Mouse (Mus musculus) neural tube, embryonic 15.5 days (tissue): ENCODE measurements around the gene Folr2. TPM values are rescaled to one million over a fixed set of nuclear protein-coding genes. Genes with fewer than 3 reads are reported as not detected.

Source experiments
- ATAC-seq: fragments of 200-750 bp; cut with Nextera tagmentation; 2 replicates; pipeline ENCODE4 v1.8.0; 2017; ENCODE audit warnings: mild to moderate bottlenecking, moderate TSS enrichment, moderate library complexity; ENCODE audit not compliant: low FRiP score
- H3K27ac ChIP-seq: fragments of 300-500 bp; sonication (generic); replicated peaks from 2 replicates; pipeline ENCODE4 v1.5.1; 2015; ENCODE audit warnings: mild to moderate bottlenecking, inconsistent platforms
- H3K27me3 ChIP-seq: fragments of 300-500 bp; sonication (generic); replicated peaks from 2 replicates; pipeline ENCODE4 v1.6.1; 2015; ENCODE audit warnings: inconsistent platforms
- H3K36me3 ChIP-seq: fragments of 300-500 bp; sonication (generic); 2 replicates; pipeline ENCODE4 v1.6.1; 2015; ENCODE audit warnings: inconsistent platforms
- H3K4me1 ChIP-seq: fragments of 300-500 bp; sonication (generic); 2 replicates; pipeline ENCODE4 v1.6.1; 2015; ENCODE audit warnings: inconsistent platforms
- H3K4me2 ChIP-seq: fragments of 300-500 bp; sonication (generic); 2 replicates; pipeline ENCODE4 v1.6.1; 2015; ENCODE audit warnings: inconsistent platforms, mild to moderate bottlenecking, moderate library complexity
- H3K4me3 ChIP-seq: fragments of 300-500 bp; sonication (generic); replicated peaks from 2 replicates; pipeline ENCODE4 v1.5.1; 2015; ENCODE audit warnings: mild to moderate bottlenecking, inconsistent platforms
- H3K9ac ChIP-seq: fragments of 300-500 bp; sonication (generic); replicated peaks from 2 replicates; pipeline ENCODE4 v1.6.1; 2015; ENCODE audit warnings: mild to moderate bottlenecking, inconsistent platforms
- H3K9me3 ChIP-seq: fragments of 300-500 bp; sonication (generic); replicated peaks from 2 replicates; pipeline ENCODE4 v1.6.1; 2016; ENCODE audit warnings: inconsistent platforms
- WGBS: fragments of 180-500 bp; shearing (Covaris S2); methylation state at CpG from one replicate; pipeline ENCODE4 v1.1.7; 2015; ENCODE audit warnings: mixed read lengths; 5-methylcytosine and 5-hydroxymethylcytosine counted together
- polyA plus RNA-seq: library from polyadenylated mRNA; unstranded; fragments of >200 nt; fragmentation: Nextera tagmentation; extraction: Ambion mirVana; gene quantifications from 2 replicates; pipeline ENCODE4 v1.2.1, GENCODE M21; 2015

The Folr2 gene
- polyA plus RNA-seq, 1 experiment from 2014 or later = 2.1 TPM

DNA sequence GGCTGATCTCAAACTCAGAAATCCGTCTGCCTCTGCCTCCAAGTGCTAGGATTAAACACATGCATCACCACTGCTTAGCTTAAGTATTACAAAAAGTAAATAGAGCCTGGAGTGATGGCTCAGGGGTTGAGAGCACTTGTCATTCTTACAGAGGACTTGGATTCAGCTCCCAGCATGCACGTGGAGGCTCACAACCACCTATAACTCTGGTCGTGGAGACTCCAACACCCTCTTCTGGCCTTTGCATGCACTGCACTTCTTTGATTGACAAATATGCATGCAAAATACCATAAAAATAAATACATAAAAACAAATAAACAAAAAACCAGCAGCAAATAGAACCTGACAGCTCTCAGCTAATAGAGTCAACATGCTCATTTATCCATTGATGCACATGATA is 5.3 kb upstream of the Folr2 start:
- no peak overlapping the region for H3K27ac ChIP-seq
- no peak overlapping the region for H3K4me3 ChIP-seq
- H3K9ac ChIP-seq = no peak overlapping the region
- no peaks in the 10 kb centered on the region for H3K27me3 ChIP-seq
- no peaks in the 10 kb centered on the region for H3K9me3 ChIP-seq
- no peak overlapping the region for H3K4me2 ChIP-seq
- H3K36me3 ChIP-seq = no peaks in the 10 kb centered on the region
- no peaks in the 10 kb centered on the region for H3K4me1 ChIP-seq
- ATAC-seq = no peak
- 71% methylated on average over 3 of the region's 3 CpGs for WGBS

DNA sequence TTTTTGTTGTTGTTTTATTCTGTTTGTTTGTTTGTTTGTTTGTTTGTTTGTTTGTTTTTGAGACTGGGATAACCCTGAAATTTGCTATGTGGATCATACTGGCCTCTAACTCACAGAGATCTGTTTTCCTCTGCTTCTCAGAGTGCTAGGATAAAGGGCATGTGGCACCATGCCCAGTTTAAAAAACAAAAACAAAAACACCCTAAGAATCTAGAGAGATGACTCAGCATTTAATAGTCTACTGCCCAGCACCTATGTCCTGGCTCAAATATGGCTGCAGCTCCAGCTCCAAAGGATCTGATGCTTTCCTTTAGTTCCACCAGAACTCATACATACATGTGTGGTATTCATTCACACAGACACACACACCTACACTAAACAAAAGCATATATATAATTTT is 4.0 kb upstream of the Folr2 start:
- Histone ChIP-seq H3K36me3 (no peaks in the 10 kb centered on the region), H3K27me3 (no peaks in the 10 kb centered on the region), H3K9ac (no peak overlapping the region), H3K9me3 (no peaks in the 10 kb centered on the region), H3K27ac (no peak overlapping the region), H3K4me1 (no peaks in the 10 kb centered on the region), H3K4me2 (no peak overlapping the region), H3K4me3 (no peak overlapping the region)
- ATAC-seq = no peak

DNA sequence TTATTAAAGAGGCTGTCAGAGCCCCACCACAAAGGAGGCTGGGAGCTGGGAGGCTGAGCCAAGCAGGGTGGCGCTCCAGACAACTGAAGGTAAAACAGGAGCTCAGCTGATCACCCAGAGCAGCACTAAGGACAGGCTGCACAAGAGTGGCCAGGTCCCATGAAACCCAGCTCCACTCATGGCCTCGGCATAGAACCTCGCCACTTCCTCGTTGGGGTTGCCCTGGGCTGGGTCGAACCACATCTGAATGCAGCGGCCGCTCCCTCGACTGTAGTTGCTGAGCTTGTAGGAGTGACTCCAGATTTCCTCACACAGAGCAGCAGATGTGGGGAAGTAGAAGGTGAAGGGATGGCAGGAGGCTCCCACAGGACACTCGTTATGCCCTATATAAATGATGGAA is 1.4 kb upstream of the Folr2 start:
- no peaks in the 10 kb centered on the region for H3K9me3 ChIP-seq
- H3K27me3 ChIP-seq = no peaks in the 10 kb centered on the region
- WGBS = 85% methylated on average over 9 of the region's 9 CpGs
- no peaks in the 10 kb centered on the region for H3K36me3 ChIP-seq
- no peaks in the 10 kb centered on the region for H3K4me1 ChIP-seq
- no peak overlapping the region for H3K4me3 ChIP-seq
- H3K4me2 ChIP-seq = no peak overlapping the region
- H3K27ac ChIP-seq = no peak overlapping the region
- no peak overlapping the region for H3K9ac ChIP-seq
- ATAC-seq = no peak

DNA sequence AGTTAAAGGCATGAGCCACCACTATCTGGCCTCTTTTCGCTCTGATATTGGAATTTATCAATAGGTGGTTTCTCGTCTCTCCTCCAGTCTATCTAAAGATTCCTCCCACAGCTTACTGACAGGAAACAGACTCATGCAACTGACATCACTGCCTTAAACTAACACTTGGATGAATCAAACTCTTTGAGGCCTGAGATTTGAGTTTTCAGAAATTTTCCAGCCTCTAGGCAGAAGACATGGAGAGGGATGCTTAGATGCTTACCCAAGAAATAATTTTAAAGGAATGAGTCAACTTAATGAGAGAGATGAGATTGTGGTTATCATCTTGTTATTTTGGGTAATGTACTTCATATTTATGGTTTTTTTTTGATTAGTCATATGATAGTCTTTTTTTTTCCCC is 3.2 kb downstream of the Folr2 start:
- no peaks in the 10 kb centered on the region for H3K9me3 ChIP-seq
- no peak overlapping the region for H3K9ac ChIP-seq
- H3K4me3 ChIP-seq = no peak overlapping the region
- H3K4me2 ChIP-seq = no peak overlapping the region
- no peaks in the 10 kb centered on the region for H3K36me3 ChIP-seq
- no peak for ATAC-seq
- no peaks in the 10 kb centered on the region for H3K4me1 ChIP-seq
- H3K27ac ChIP-seq = no peak overlapping the region
- no peaks in the 10 kb centered on the region for H3K27me3 ChIP-seq
- 89% methylated on average over 2 of the region's 2 CpGs for WGBS

DNA sequence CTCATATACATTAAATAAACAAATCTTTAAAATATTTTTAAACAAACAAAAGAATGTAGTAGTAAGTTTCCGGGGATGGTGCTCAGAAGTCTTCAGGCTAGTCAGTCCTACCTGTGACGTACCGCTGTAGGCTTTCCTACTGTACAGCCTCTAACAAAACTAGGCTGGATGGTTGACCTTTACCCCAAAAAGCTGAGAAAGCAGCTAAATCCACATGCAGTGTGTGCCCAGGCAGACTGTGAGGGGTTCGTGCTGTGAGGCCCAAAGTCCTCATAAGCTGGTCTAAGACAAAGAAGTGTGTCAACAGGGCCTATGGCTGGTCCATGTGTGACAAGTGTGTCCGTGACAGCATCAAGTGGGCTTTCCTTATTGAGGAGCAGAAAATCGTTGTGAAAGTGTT is 4.1 kb downstream of the Folr2 start:
- no peak overlapping the region for H3K4me2 ChIP-seq
- H3K9me3 ChIP-seq = no peaks in the 10 kb centered on the region
- ATAC-seq = no peak
- H3K27me3 ChIP-seq = no peaks in the 10 kb centered on the region
- 88% methylated on average over 6 of the region's 6 CpGs for WGBS
- H3K4me1 ChIP-seq = no peaks in the 10 kb centered on the region
- no peak overlapping the region for H3K27ac ChIP-seq
- H3K36me3 ChIP-seq = no peaks in the 10 kb centered on the region
- no peak overlapping the region for H3K9ac ChIP-seq
- no peak overlapping the region for H3K4me3 ChIP-seq

DNA sequence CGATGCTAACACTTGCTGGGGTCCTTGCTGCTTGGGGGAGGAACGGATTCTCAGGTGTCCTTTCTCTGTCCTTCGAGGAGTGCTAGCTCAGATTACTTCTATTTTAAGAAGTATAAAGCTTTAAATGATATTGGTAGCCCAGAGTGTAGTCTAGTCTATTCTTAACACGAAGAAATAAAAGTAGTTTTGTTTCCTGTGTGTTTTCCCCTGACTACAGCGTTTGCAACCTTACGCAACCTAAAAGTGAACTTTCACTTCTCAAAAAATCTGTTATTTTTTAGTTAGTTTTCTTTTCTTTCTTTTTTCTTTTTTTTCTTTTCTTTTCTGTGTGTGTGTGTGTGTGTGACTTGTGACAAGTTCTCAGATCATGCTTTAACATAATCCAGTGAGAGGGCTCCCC is 5.3 kb downstream of the Folr2 start:
- H3K27me3 ChIP-seq = no peaks in the 10 kb centered on the region
- no peak overlapping the region for H3K9ac ChIP-seq
- no peak for ATAC-seq
- no peak overlapping the region for H3K4me3 ChIP-seq
- WGBS = 86% methylated on average over 6 of the region's 6 CpGs
- no peaks in the 10 kb centered on the region for H3K9me3 ChIP-seq
- H3K27ac ChIP-seq = no peak overlapping the region
- no peaks in the 10 kb centered on the region for H3K36me3 ChIP-seq
- H3K4me1 ChIP-seq = no peaks in the 10 kb centered on the region
- no peak overlapping the region for H3K4me2 ChIP-seq

DNA sequence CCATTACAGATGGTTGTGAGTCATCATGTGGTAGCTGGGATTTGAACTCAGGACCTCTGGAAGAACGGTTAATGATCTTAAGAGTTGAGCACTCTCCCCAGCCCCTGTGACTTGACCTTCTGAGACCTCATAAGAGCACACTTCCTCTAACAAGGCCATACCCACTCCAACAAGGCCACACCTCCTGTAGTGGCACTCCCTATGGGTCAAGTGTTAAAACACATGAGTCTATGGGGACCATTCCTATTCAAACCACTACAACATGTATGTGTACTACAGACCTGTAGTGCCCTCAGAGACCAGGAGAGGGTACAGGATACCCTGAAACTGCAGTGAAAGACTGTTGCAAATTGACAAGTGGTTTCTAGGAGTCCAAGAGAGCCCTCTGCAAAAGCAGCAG is 9.1 kb downstream of the Folr2 start:
- ATAC-seq = no peak
- no peak overlapping the region for H3K4me3 ChIP-seq
- H3K36me3 ChIP-seq = no peaks in the 10 kb centered on the region
- no peak overlapping the region for H3K27ac ChIP-seq
- H3K9ac ChIP-seq = no peak overlapping the region
- no peak overlapping the region for H3K4me2 ChIP-seq
- no peaks in the 10 kb centered on the region for H3K4me1 ChIP-seq
- H3K27me3 ChIP-seq = no peaks in the 10 kb centered on the region
- H3K9me3 ChIP-seq = no peaks in the 10 kb centered on the region
- WGBS = 97% methylated on average over 1 of the region's 1 CpGs

DNA sequence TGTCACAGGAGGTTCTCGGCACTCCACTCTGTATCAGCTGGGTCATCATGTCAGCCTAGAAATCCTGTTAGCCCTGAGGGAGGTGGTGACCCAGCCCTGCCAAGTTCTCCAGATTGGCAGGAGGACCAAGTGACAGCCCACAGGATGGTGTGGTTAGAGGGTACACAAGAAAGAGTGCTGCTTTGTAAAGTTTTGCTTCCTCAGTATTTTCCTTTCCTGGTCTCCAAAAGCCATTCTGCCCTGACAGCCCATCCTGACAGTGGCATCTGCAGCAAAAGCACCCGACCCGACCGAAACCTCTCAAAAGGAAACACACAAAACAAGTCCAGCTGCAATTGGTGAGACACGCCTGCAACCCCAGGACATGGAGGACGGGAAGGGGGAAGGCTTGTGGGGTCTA is 12.8 kb downstream of the Folr2 start:
- no peak overlapping the region for H3K9ac ChIP-seq
- H3K9me3 ChIP-seq = no peaks in the 10 kb centered on the region
- WGBS = 78% methylated on average over 6 of the region's 6 CpGs
- no peak for ATAC-seq
- no peaks in the 10 kb centered on the region for H3K27me3 ChIP-seq
- H3K4me1 ChIP-seq = no peaks in the 10 kb centered on the region
- no peak overlapping the region for H3K4me2 ChIP-seq
- H3K27ac ChIP-seq = no peak overlapping the region
- no peaks in the 10 kb centered on the region for H3K36me3 ChIP-seq
- H3K4me3 ChIP-seq = no peak overlapping the region

DNA sequence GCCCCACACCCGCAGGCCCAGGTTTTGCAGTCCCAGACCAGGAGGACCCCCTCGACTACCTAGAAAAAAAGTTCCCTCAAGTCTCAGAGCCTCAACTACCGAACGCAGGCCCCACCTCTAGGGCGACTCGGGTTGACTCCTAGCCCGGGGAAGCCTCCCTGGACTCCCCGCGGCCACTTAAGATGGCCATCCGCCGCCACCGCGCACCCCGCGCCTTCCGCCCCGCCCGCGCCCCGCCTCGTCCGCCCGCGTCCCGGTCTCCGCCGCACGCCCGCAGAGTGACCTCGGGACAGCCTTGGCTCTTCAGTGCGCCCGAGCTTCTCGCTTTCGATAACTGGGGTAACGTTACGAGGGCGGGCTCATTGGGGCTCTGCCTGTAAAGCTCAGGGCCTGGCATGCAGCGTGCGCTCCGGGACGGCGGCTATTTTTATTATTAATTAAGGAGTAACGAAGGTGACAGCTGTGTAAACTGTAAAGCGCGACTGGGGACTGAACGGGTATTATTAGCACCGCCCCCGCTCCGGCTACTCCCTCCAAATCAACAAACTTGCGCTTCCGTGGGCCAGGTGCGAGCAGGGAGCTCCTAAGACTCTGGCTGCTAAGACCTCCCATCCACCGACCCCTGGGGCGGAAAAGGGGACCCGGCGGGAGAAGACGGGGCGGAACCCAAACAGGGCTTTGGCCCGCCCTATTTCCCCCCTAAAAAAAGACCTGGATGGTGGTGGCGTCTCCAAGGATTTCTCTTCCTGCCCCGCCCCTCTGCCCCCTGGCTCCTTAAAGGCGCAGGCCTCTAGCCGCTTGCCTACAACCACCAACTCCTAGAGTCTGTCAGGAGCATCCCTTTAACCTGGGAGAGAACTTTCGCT is 19.2 kb downstream of the Folr2 start, which contains the start of gene Inppl1:
Gene Inppl1, minus strand, starts transcription at position 624 of the 866 bp plus-strand sequence.
- H3K9me3 ChIP-seq = no peaks in the 10 kb centered on the region
- H3K4me3 ChIP-seq = peak within 1 kb of the TSS; percentile 61
- peak within 1 kb of the TSS; percentile 99 for H3K4me2 ChIP-seq
- peak within 1 kb of the TSS; percentile 62 for H3K9ac ChIP-seq
- no peaks in the 10 kb centered on the region for H3K36me3 ChIP-seq
- ATAC-seq = peak; percentile 70
- peak within 1 kb of the TSS; percentile 87 for H3K27ac ChIP-seq
- WGBS = under 1% methylated on average over 64 of the region's 64 CpGs
- H3K27me3 ChIP-seq = peaks cover 7% of the 10 kb centered on the region; the same call in 1 of the 2 replicates
- H3K4me1 ChIP-seq = peaks cover 46% of the 10 kb centered on the region

DNA sequence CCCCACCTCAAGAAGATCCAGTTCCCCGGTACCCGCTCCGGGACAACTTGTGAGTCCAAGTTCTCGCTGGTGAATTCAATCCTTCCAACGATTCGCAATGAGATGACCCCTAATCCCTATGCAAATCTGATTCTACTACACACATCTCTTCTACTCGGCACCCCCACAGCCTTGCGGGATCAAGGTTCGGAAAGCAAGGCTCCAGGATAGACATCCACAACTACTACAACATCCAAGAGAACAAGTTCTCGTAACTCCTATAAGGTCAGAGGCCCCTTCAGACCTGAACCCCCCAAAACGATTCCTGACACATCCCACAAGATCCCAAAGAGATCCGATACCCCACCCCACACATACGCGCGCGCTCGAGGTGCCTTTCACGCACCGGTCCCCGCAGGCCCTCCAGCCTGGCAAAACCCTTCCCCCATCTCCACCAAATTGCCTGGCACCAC is 19.8 kb downstream of the Folr2 start:
- H3K9ac ChIP-seq = peak overlapping the region; percentile 62
- H3K4me2 ChIP-seq = peak overlapping the region; percentile 99
- H3K27ac ChIP-seq = peak overlapping the region; percentile 87
- H3K4me1 ChIP-seq = peaks cover 46% of the 10 kb centered on the region
- WGBS = 0% methylated on average over 20 of the region's 20 CpGs
- H3K36me3 ChIP-seq = no peaks in the 10 kb centered on the region
- H3K27me3 ChIP-seq = peaks cover 7% of the 10 kb centered on the region; the same call in 1 of the 2 replicates
- H3K9me3 ChIP-seq = no peaks in the 10 kb centered on the region
- peak; percentile 7; the same call in 1 of the 2 replicates for ATAC-seq
- peak overlapping the region; percentile 61 for H3K4me3 ChIP-seq

DNA sequence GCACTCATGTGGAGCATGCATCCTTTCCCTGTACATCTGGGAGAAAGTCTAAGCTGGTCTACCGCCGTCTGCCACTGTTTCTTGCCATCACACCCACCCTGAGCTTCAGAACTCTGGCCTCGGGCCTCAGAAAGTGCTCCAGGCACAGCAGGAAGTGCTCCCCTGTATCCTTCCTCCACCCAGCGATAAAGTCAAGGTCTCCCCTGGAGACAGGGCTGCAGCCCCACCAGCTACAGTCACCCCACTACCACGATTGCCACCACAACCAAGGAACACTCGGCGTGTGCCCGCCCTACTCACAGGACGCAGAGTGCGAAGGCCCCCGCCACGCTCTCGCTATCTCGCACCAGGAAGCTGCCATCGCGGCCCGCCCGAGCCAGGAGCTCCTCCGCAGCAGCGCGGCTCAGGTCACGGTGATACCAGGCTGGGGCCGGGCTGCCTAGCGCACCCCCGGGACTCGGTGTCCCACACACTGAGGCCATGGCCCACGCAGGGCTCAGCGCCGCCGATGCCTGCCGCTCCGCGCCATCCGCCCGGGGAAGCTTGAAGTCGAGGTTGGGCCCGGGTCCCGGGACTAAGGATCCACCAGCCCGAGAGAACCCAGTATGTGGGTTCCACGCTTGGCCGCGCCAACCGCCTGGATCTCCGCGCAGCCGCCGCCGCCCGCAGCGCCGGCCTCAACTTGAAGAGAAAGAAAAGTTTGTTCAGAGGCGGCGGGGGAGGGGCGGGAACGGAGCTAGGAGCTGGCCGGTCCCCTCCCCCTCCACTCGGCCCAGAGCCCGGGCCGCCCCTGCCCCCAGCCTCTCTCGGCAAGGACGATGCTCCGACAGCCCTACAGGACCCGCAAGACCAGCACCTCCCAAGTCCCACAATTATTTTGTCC is 20.5 kb downstream of the Folr2 start:
- Histone ChIP-seq H3K9me3 (no peaks in the 10 kb centered on the region), H3K27ac (peak overlapping the region; percentile 87), H3K27me3 (peaks cover 7% of the 10 kb centered on the region; the same call in 1 of the 2 replicates), H3K4me2 (peak overlapping the region; percentile 99), H3K36me3 (no peaks in the 10 kb centered on the region), H3K4me3 (peak overlapping the region; percentile 61), H3K4me1 (peaks cover 46% of the 10 kb centered on the region), H3K9ac (peak overlapping the region; percentile 62)
- peak; percentile 61; the same call in 1 of the 2 replicates for ATAC-seq
- under 1% methylated on average over 63 of the region's 63 CpGs for WGBS
